ENCODE assay signal across 21 mouse cellular contexts in genomic region chr11:70699051-70699450, GRCm38 (mm10). TPM values are rescaled to one million over a fixed set of nuclear protein-coding genes. Genes with fewer than 3 reads are reported as not detected.
A peak's percentile ranks its signal among the peaks of the same experiment; 100 is the strongest.
DNase-seq lines count a peak whose midpoint lies in the region; ATAC-seq and TF ChIP-seq lines count a peak whose summit lies in the region.
"Had no signal": no experiment of that assay in that cellular context is flagged by ENCODE, and none has a peak within 500 bp of the region (broad histone marks: within the 10 kb centered on the region; RNA-seq: fewer than 3 reads in every experiment).

No protein-coding gene starts in this region.

- no peaks in the 10 kb centered on the region for H3K27me3 ChIP-seq in heart, embryonic 12.5 days (replicated peaks)
- H3K27me3 ChIP-seq in liver, adult 2 months (ENCODE audit: control insufficient read depth, insufficient read depth, low read length), result no peaks in the 10 kb centered on the region
- H3K27me3 ChIP-seq in liver, embryonic 15.5 days, result peaks cover 56% of the 10 kb centered on the region
- H3K27me3 ChIP-seq: heart, embryonic 15.5 days; limb, embryonic 15.5 days had no signal

- WGBS in heart, embryonic 12.5 days, result 78% methylated on average over 2 of the region's 2 CpGs
- WGBS in liver, adult 2 months, result 25% methylated on average over 2 of the region's 2 CpGs
- WGBS in liver, embryonic 15.5 days (ENCODE audit: insufficient replicate concordance), result 51% methylated on average over 2 of the region's 2 CpGs

- H3K4me2 ChIP-seq in heart, embryonic 12.5 days, result no peak overlapping the region
- H3K4me2 ChIP-seq in liver, embryonic 15.5 days, result peak overlapping the region; percentile 95

- no peak for TF ChIP-seq POLR2A in liver, adult 2 months (IDR thresholded peaks at IDR 0.05; ENCODE audit: extremely low read depth, insufficient read depth, low read length)

- no peak for DNase-seq in heart, adult 9 months (ENCODE audit: low spot score in 2 of 2)
- peak; percentile 90 for DNase-seq in liver, adult 2 months (ENCODE audit: extremely low read depth, low read depth, low spot score)
- DNase-seq in liver, result no peak
- DNase-seq in adipocyte (ENCODE audit: low spot score), result peak; percentile 19
- DNase-seq in frontal cortex, adult 2 months (ENCODE audit: extremely low spot score in 1 of 2, low spot score in 1 of 2), result no peak
- DNase-seq in left cerebral cortex, adult 8-10 months (ENCODE audit: low spot score in 2 of 2), result no peak
- DNase-seq: adrenal gland, adult 8-10 months; cerebellum, adult 18-20 months; gastrocnemius, postnatal 25 days; lung, postnatal 10 days; thymus, postnatal 25 days had no signal

- no peaks in the 10 kb centered on the region for H3K9me3 ChIP-seq in heart, embryonic 12.5 days (replicated peaks)
- H3K9me3 ChIP-seq in liver, embryonic 15.5 days (replicated peaks), result no peaks in the 10 kb centered on the region
- H3K9me3 ChIP-seq: heart, embryonic 15.5 days; limb, embryonic 15.5 days; megakaryocyte, embryonic 14.5 days had no signal

- H3K4me1 ChIP-seq in heart, embryonic 12.5 days (replicated peaks), result peaks cover 29% of the 10 kb centered on the region
- peaks cover 16% of the 10 kb centered on the region for H3K4me1 ChIP-seq in liver, adult 2 months (ENCODE audit: control insufficient read depth, insufficient read depth, low read length)
- peaks cover 27% of the 10 kb centered on the region for H3K4me1 ChIP-seq in liver, embryonic 15.5 days (replicated peaks)

- H3K27ac ChIP-seq in heart, embryonic 12.5 days (ENCODE audit: poor library complexity, severe bottlenecking), result no peak overlapping the region
- peak overlapping the region; percentile 77 for H3K27ac ChIP-seq in liver, adult 2 months (replicated peaks; ENCODE audit: insufficient read depth, low read depth, low read length)
- no peak overlapping the region for H3K27ac ChIP-seq in liver, embryonic 15.5 days (replicated peaks)
- H3K27ac ChIP-seq: kidney, postnatal 0 days had no signal

- H3K36me3 ChIP-seq in heart, embryonic 12.5 days, result peaks cover 10% of the 10 kb centered on the region
- H3K36me3 ChIP-seq in liver, adult 2 months (ENCODE audit: control insufficient read depth, insufficient read depth, low read length), result peaks cover 4% of the 10 kb centered on the region
- no peaks in the 10 kb centered on the region for H3K36me3 ChIP-seq in liver, embryonic 15.5 days (replicated peaks)

- peak overlapping the region; percentile 95 for H3K9ac ChIP-seq in heart, embryonic 12.5 days
- H3K9ac ChIP-seq in liver, adult 2 months (ENCODE audit: low read depth, low read length), result peak overlapping the region; percentile 71
- H3K9ac ChIP-seq in liver, embryonic 15.5 days, result no peak overlapping the region

- peaks cover 17% of the 10 kb centered on the region for H3K79me2 ChIP-seq in liver, adult 2 months (ENCODE audit: control insufficient read depth, insufficient read depth, low read length)

- no peak for ATAC-seq in heart, embryonic 12.5 days (ENCODE audit: insufficient number of reproducible peaks, low FRiP score)
- no peak for ATAC-seq in liver, embryonic 15.5 days (ENCODE audit: insufficient read depth)

- TF ChIP-seq CTCF in liver, adult 2 months (IDR thresholded peaks at IDR 0.05; ENCODE audit: low read depth, low read length), result no peak

- H3K4me3 ChIP-seq in heart, embryonic 12.5 days, result 0 out of 2 replicates have a peak overlapping the region, but pooled peaks have one; percentile 84
- peak overlapping the region; percentile 36 for H3K4me3 ChIP-seq in liver, adult 2 months (ENCODE audit: insufficient read depth, low read depth, low read length)
- no peak overlapping the region for H3K4me3 ChIP-seq in liver, embryonic 15.5 days (replicated peaks)

RNA-seq across cellular contexts. Expression of gene Inca1, which starts 0.9 kb away (rescaled TPM):
- polyA plus RNA-seq in heart, embryonic 12.5 days (2016; fragmentation: Nextera tagmentation; extraction: Ambion mirVana), result 1.7 and 1.8 TPM in 2 replicates
- total RNA-seq in liver, adult 2 months (2014; rRNA removed), result 14.1 and 18.4 TPM in 2 replicates
- polyA plus RNA-seq in liver, adult 2 months (2012; rRNA removed), result 19.5 and 29.9 TPM in 2 replicates
- polyA plus RNA-seq in liver, embryonic 15.5 days (2015; fragmentation: Nextera tagmentation; extraction: Ambion mirVana), result 1.3 and 1.6 TPM in 2 replicates
- polyA plus RNA-seq in frontal cortex, adult 2 months (2012; rRNA removed), result 3.5 and 3.9 TPM in 2 replicates
- total RNA-seq in left cerebral cortex, adult 8-10 months (2022), result 1 to 10 TPM; 1.6 to 2.7 (median 2.3) TPM
- total RNA-seq: hematopoietic stem cell, adult 5-6 weeks; monocyte, adult 5-6 weeks; neutrophil, adult 5-6 weeks had no signal
- polyA plus RNA-seq: erythroblast, embryonic 14.5 days had no signal

RNA-seq across cellular contexts. Expression of gene Kif1c, which starts 1.3 kb away (rescaled TPM):
- 3.9 and 4.5 TPM in 2 replicates for polyA plus RNA-seq in heart, embryonic 12.5 days (2016; fragmentation: Nextera tagmentation; extraction: Ambion mirVana)
- 50.8 and 60.9 TPM in 2 replicates for total RNA-seq in liver, adult 2 months (2014; rRNA removed)
- polyA plus RNA-seq in liver, adult 2 months (2012; rRNA removed), result 75.6 and 93.7 TPM in 2 replicates
- polyA plus RNA-seq in liver, embryonic 15.5 days (2015; fragmentation: Nextera tagmentation; extraction: Ambion mirVana), result 0.79 and 0.85 TPM in 2 replicates
- 45.2 and 48.5 TPM in 2 replicates for polyA plus RNA-seq in frontal cortex, adult 2 months (2012; rRNA removed)
- total RNA-seq in left cerebral cortex, adult 8-10 months (2022), result 10 to 100 TPM; 59.3 to 70.2 (median 65.8) TPM

RNA-seq across cellular contexts. Expression of gene Camta2, which starts 11.1 kb away (rescaled TPM):
- 10.9 and 16.5 TPM in 2 replicates for polyA plus RNA-seq in heart, embryonic 12.5 days (2016; fragmentation: Nextera tagmentation; extraction: Ambion mirVana)
- 2.3 and 3.0 TPM in 2 replicates for total RNA-seq in liver, adult 2 months (2014; rRNA removed)
- polyA plus RNA-seq in liver, adult 2 months (2012; rRNA removed), result 14.7 and 16.9 TPM in 2 replicates
- polyA plus RNA-seq in liver, embryonic 15.5 days (2015; fragmentation: Nextera tagmentation; extraction: Ambion mirVana), result 3.3 and 3.4 TPM in 2 replicates
- polyA plus RNA-seq in frontal cortex, adult 2 months (2012; rRNA removed), result 95.6 and 121 TPM in 2 replicates
- total RNA-seq in left cerebral cortex, adult 8-10 months (2022), result 100 to 1,000 TPM; 185 to 201 (median 191) TPM

RNA-seq across cellular contexts. Expression of gene Spag7, which starts 29.8 kb away (rescaled TPM):
- 164 and 170 TPM in 2 replicates for polyA plus RNA-seq in heart, embryonic 12.5 days (2016; fragmentation: Nextera tagmentation; extraction: Ambion mirVana)
- total RNA-seq in liver, adult 2 months (2014; rRNA removed), result 29.4 and 31.6 TPM in 2 replicates
- 21.0 and 24.0 TPM in 2 replicates for polyA plus RNA-seq in liver, adult 2 months (2012; rRNA removed)
- polyA plus RNA-seq in liver, embryonic 15.5 days (2015; fragmentation: Nextera tagmentation; extraction: Ambion mirVana), result 55.1 and 59.5 TPM in 2 replicates
- polyA plus RNA-seq in frontal cortex, adult 2 months (2012; rRNA removed), result 93.4 and 104 TPM in 2 replicates
- total RNA-seq in left cerebral cortex, adult 8-10 months (2022), result 10 to 100 TPM; 52.5 to 69.9 (median 59.3) TPM

RNA-seq across cellular contexts. Expression of gene Eno3, which starts 42.0 kb away (rescaled TPM):
- 238 and 239 TPM in 2 replicates for polyA plus RNA-seq in heart, embryonic 12.5 days (2016; fragmentation: Nextera tagmentation; extraction: Ambion mirVana)
- total RNA-seq in liver, adult 2 months (2014; rRNA removed), result 3.0 and 3.3 TPM in 2 replicates
- 4.0 and 4.5 TPM in 2 replicates for polyA plus RNA-seq in liver, adult 2 months (2012; rRNA removed)
- 10.8 and 18.2 TPM in 2 replicates for polyA plus RNA-seq in liver, embryonic 15.5 days (2015; fragmentation: Nextera tagmentation; extraction: Ambion mirVana)
- 23.9 and 28.4 TPM in 2 replicates for polyA plus RNA-seq in frontal cortex, adult 2 months (2012; rRNA removed)
- 10 to 100 TPM; 10.5 to 14.1 (median 12.5) TPM for total RNA-seq in left cerebral cortex, adult 8-10 months (2022)

Comparison
In these comparisons a context has a peak if more than half of its experiments do, and no peak if none do; other contexts are left out.
1. DNase-seq: peak in liver, adult 2 months (single experiment) and adipocyte (single experiment); none in heart, adult 9 months (0 of 2), liver (single experiment), frontal cortex, adult 2 months (0 of 2) and left cerebral cortex, adult 8-10 months (0 of 2).